Mouse (Mus musculus) telencephalon, adult 2 months (tissue): ENCODE data around the gene Cct3.
"Not testable (repeated sequence)": the region's sequence is repeated elsewhere in the genome, so short reads cannot be mapped to it uniquely, and the experiment has no call there.

ENCODE experiments used
- DNase-seq: peaks from one replicate; pipeline ENCODE4 v3.0.0-alpha.2; 2011; ENCODE audit warnings: low read depth, low spot score

Cct3 gene

DNA sequence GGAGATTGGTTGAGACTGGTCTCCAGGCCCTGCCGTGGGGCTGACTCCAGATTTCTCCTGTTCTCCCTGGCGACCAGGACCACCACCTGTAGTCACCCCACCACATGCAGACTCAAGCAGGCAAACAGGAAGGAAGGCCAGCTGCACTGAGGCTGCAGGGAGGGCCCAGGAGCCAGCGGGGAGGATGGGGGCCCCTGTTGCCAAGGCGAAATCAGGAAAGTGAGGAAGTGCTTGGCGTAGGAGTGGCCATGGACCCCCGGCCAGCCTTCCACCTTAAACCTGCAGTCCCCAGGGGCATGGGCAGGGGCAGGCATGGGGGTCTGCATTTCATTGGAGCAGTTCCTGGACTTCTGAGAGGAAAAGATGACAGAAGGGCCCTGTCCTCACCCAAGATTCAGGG is 64.2 kb downstream of the Cct3 start:
- no peak for DNase-seq

DNA sequence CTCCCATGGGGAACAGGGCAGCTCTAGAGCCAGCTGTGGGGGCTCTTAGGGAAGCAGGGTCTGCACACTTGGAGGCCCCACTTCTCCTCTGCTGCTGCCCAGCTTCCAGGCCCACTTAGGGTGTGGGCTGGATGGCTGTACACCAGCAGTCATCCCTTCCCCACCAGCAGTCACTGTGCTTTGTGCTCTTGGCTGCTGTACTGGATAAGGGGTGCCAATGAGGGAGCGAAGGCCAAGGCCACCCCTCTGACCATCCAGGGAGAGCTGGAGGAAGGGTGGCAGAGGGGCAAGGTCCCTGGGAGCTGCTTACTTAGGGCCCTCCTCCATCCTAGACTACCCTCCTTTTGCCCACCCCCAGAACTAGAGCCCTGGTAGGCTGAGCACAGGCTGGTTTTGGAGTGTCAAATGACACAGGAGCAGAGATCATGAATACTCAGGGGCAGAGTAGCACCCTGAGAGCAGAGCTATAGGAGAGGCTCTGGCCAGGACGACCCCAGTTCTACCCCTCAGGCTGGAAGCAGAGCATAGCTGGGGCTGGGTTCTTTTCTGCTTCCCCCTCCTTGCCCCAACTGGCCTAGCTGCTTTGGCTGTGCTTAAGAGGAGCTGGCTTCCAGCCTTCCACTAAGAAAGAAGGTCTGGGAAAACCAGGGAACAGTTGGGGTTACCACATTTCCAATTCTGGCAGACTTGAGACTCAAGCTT is 64.8 kb downstream of the Cct3 start:
- DNase-seq: no peak

DNA sequence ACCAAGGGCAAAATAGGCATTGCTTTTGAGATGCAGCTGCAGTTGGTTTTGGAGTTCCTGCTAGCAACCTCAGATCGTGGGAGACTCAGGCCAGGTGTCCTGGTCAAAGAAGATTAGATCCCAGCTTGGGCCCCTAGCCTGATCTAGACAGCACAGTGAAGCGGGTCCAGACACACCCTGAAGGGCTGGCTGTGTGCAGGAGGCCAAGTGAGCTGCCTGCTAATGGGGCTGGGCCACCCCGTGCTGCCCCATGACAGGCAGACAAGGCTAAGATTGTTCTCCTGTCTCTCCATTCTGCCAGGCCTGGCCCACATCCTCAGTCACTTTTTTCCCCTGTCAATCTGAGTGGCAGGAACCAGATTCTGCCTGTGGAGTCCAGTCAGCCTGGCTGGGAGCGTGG is 66.8 kb downstream of the Cct3 start:
- no peak for DNase-seq

DNA sequence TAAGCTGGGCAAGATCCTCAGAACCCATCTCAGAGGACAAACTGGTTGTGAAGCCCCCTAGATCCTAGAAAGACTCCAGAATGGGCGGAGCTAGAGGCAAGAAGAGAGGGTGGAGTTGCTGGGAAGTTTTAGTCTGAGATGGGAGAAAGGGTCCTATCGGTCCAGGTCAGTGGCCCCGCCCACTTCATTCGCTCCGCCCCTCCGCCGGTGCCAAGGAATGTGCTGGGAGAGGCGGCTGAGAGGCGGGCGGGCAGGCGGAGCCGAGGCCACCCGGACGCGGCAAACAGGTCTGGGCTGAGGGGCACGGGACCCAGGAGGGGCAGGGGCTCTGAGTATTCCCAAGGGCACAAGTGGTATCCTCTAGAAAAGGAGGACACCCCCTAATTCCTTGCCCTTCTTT is 67.4 kb downstream of the Cct3 start, which contains the start of gene Paqr6:
Gene Paqr6, plus strand, starts transcription at position 248 of the 400 bp plus-strand sequence.
- no peak for DNase-seq

DNA sequence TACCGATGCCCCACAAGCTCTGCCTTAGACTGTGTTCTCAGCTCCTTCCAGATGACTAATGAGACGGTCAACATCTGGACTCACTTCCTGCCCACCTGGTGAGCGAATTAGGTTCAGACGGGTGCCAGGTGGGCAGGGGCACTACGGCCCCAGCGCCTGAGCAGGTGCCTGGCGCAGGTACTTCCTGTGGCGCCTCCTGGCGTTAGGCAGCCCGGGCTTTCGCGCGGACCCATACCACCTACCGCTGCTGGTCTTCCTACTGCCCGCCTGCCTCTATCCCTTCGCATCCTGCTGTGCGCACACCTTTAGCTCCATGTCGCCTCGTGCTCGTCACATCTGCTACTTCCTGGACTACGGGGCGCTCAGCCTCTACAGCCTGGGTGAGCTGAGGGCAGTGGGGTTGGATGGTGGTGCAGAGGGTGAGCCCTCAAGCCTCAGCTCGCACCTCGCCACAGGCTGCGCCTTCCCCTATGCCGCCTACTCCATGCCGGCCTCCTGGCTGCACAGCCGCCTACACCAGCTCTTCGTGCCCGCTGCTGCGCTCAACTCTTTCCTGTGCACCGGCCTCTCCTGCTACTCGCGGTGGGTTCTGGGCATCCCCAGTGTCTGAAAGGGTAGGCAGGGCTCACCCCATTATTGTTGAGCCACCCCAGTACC is 68.9 kb downstream of the Cct3 start:
- DNase-seq: no peak

DNA sequence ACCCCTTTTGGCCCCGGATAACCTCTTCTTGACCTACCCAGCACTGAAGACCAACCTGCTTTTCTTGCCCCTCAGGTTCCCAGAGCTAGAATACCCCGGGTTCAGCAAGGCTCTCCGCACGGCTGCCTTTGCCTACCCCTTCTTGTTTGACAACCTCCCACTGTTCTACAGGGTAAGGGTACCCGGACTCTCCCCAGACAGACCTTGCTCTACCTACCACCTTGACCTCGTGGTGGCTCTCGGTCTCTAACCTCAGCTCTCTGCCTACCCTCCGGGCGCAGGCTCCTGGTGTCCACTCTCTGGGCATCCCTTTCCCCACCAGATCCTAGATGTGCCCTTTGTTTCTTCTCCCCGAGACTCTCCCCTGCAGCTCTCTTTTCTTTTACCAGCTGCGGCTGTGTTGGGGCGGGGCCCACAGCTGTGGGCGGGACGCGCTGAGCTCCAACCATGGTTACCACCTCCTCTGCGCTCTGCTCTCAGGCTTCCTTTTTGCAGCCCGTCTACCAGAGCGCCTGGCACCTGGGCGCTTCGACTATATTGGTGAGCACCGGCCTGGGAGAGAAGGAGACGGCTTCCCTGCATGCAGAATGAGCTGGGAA is 70.0 kb downstream of the Cct3 start:
- DNase-seq: not testable (repeated sequence)

DNA sequence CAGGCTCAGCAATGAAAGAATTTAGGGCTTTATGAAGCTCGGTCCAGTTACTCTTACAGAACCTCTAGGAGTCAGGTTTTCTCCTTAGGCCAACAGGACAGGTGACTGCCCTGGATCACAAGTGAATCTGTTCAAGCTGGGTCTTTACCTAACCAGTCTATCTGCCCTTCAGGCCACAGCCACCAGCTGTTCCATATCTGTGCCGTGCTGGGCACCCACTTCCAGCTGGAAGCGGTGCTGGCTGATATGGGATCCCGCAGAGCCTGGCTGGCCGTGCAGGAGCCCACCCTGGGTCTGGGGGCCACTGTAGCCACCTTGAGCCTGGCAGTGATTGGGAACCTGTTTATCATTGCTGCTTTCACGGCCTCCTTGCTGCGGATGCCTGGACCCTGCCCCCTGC is 70.6 kb downstream of the Cct3 start:
- DNase-seq: not testable (repeated sequence)

DNA sequence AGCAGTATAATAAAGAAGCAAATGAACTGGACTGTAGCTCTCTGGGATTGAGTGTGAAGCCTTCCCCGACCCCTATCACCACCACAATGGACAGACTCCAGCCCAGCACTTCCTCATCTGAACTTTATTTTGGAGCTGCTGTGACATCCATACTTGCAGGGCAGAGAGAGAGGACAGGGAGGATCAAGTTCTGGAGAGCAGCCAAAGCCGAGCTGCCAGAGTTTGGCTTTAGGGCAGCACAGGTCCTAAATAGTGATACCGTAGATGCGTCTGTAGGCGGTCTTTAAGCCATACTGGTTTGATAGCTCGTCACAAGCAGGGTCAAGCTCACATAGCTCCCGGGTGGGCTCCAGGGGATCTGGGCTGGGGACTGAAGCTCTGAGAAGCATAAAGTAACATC is 71.6 kb downstream of the Cct3 start:
- not testable (repeated sequence) for DNase-seq
